In the genomic region with DNA sequence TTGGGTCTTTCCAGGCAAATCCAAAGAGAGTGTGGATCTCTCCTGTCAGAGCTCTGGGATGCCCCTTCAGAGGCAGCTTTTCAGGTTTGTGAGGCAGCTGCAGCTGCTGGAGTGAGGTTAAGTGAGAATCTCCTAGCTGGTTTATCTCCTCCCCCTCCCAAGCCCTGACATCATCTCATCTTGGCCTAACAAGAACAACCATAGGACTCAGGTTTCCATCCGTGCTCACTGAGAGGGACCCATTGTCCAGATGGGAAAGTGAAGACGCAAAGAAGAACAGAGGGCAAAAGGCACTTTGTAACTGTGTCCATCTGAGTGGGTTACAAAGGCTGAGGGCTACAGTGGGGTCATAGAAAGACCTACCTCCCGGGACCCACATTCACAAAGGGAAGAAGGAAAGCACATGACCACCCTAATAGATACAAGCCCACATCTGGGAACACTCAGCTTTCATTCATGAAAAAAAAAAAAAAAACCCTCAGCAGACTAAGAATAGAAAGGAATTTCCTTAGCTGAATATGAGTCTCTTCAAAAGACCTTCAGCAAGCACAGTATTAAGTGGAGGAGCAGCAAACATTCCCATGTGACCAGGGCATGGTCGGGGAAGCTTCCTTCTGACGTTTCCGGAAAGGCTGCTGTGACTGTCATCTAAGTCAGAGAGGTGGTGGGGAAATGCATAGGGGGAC, we compare ENCODE assay signal across 8 mouse cellular contexts. TPM values are rescaled to one million over a fixed set of nuclear protein-coding genes. Genes with fewer than 3 reads are reported as not detected.
DNase-seq lines count a peak whose midpoint lies in the region; ATAC-seq and TF ChIP-seq lines count a peak whose summit lies in the region.

No protein-coding gene starts in this region.

- H3K9me3 ChIP-seq in kidney, embryonic 15.5 days (replicated peaks): no peaks in the 10 kb centered on the region
- no peaks in the 10 kb centered on the region for H3K9me3 ChIP-seq in hindbrain, embryonic 14.5 days (ENCODE audit: control insufficient read depth, low read length)

- no peak overlapping the region for H3K9ac ChIP-seq in kidney, embryonic 15.5 days
- H3K9ac ChIP-seq in hindbrain, embryonic 14.5 days: no peak overlapping the region

- no peak overlapping the region for H3K4me2 ChIP-seq in kidney, embryonic 15.5 days
- no peak overlapping the region for H3K4me2 ChIP-seq in hindbrain, embryonic 14.5 days (replicated peaks)

- no peak for TF ChIP-seq POLR2A in embryonic fibroblast, embryonic 13.5 days (IDR thresholded peaks at IDR 0.05; ENCODE audit: low read depth, low read length)

- no peak for TF ChIP-seq CTCF in embryonic fibroblast, embryonic 13.5 days (IDR thresholded peaks at IDR 0.05; ENCODE audit: borderline replicate concordance, insufficient read depth, low read length)

- no peaks in the 10 kb centered on the region for H3K36me3 ChIP-seq in kidney, embryonic 15.5 days
- no peaks in the 10 kb centered on the region for H3K36me3 ChIP-seq in hindbrain, embryonic 14.5 days (replicated peaks; ENCODE audit: control insufficient read depth, insufficient read depth)

- no peak overlapping the region for H3K4me3 ChIP-seq in embryonic fibroblast, embryonic 13.5 days (ENCODE audit: insufficient read depth, low read length)
- H3K4me3 ChIP-seq in kidney, embryonic 15.5 days (replicated peaks): no peak overlapping the region
- no peak overlapping the region for H3K4me3 ChIP-seq in hindbrain, embryonic 14.5 days (replicated peaks; ENCODE audit: low read length)

- 50% methylated on average over 6 of the region's 6 CpGs for WGBS in kidney, embryonic 15.5 days
- WGBS in hindbrain, embryonic 14.5 days: 58% methylated on average over 6 of the region's 6 CpGs

- H3K27me3 ChIP-seq in kidney, embryonic 15.5 days: no peaks in the 10 kb centered on the region
- H3K27me3 ChIP-seq in hindbrain, embryonic 14.5 days (ENCODE audit: control insufficient read depth, insufficient read depth, low read length): no peaks in the 10 kb centered on the region

- peaks cover 17% of the 10 kb centered on the region for H3K4me1 ChIP-seq in embryonic fibroblast, embryonic 13.5 days (ENCODE audit: control insufficient read depth, insufficient read depth, low read length)
- H3K4me1 ChIP-seq in kidney, embryonic 15.5 days: peaks cover 15% of the 10 kb centered on the region
- no peaks in the 10 kb centered on the region for H3K4me1 ChIP-seq in hindbrain, embryonic 14.5 days (replicated peaks; ENCODE audit: control insufficient read depth, insufficient read depth, low read length)

- H3K27ac ChIP-seq in embryonic fibroblast, embryonic 13.5 days (ENCODE audit: insufficient read depth, low read length): peak overlapping the region; percentile 93
- peak overlapping the region; percentile 71 for H3K27ac ChIP-seq in kidney, embryonic 15.5 days
- H3K27ac ChIP-seq in hindbrain, embryonic 14.5 days: no peak overlapping the region

- peak; percentile 19 for DNase-seq in heart, adult 8-10 months (ENCODE audit: low spot score)
- no peak for DNase-seq in heart, postnatal 14 days
- DNase-seq in mesoderm, embryonic 11.5 days (ENCODE audit: low read depth, low spot score): peak; percentile 52
- no peak for DNase-seq in layer of hippocampus, adult 9-10 months (ENCODE audit: low spot score)
- DNase-seq in hindbrain, embryonic 14.5 days (ENCODE audit: low spot score): no peak
- no peak for DNase-seq in retina, embryonic 14.5 days (ENCODE audit: low spot score)

- ATAC-seq in kidney, embryonic 15.5 days (replicated peaks; ENCODE audit: low FRiP score): peak; percentile 67; the same call in 1 of the 2 replicates
- no peak for ATAC-seq in hindbrain, embryonic 14.5 days (ENCODE audit: low FRiP score)

- intact Hi-C loops in heart, postnatal 14 days (cut with DNase I): no loop called here

RNA-seq across cellular contexts. Expression of a gene that starts 44.9 kb away (rescaled TPM):
- total RNA-seq in heart, adult 8-10 months (2022): under 1 TPM; 0.16 to 0.89 (median 0.20) TPM
- 1 to 10 TPM in 1 of 2 experiments, under 1 TPM in 1; 0.62 to 1.4 TPM for total RNA-seq in heart, postnatal 14 days (2021)
- 24.0 and 32.6 TPM in 2 replicates for polyA plus RNA-seq in embryonic fibroblast, embryonic 13.5 days (2011; ENCODE audit: insufficient read length, low read depth, missing spikeins)
- 43.0 and 43.9 TPM in 2 replicates for polyA plus RNA-seq in kidney, embryonic 15.5 days (2015; fragmentation: Nextera tagmentation; extraction: Ambion mirVana)
- polyA plus RNA-seq in hindbrain, embryonic 14.5 days (2014; fragmentation: Nextera tagmentation; extraction: Ambion mirVana): 10.0 and 11.7 TPM in 2 replicates

RNA-seq across cellular contexts. Expression of a gene that starts 45.0 kb away (rescaled TPM):
- total RNA-seq in heart, adult 8-10 months (2022): 10 to 100 TPM; 16.8 to 22.5 (median 20.7) TPM
- 10 to 100 TPM; 23.3 to 24.8 TPM for total RNA-seq in heart, postnatal 14 days (2021)
- polyA plus RNA-seq in embryonic fibroblast, embryonic 13.5 days (2011; ENCODE audit: insufficient read length, low read depth, missing spikeins): 33.1 and 35.1 TPM in 2 replicates
- 47.8 and 48.1 TPM in 2 replicates for polyA plus RNA-seq in kidney, embryonic 15.5 days (2015; fragmentation: Nextera tagmentation; extraction: Ambion mirVana)
- 80.6 and 86.8 TPM in 2 replicates for polyA plus RNA-seq in hindbrain, embryonic 14.5 days (2014; fragmentation: Nextera tagmentation; extraction: Ambion mirVana)

RNA-seq across cellular contexts. Expression of a gene that starts 45.2 kb away (rescaled TPM):
- 1 to 10 TPM in 3 of 4 experiments, under 1 TPM in 1; 0.75 to 1.9 (median 1.2) TPM for total RNA-seq in heart, adult 8-10 months (2022)
- total RNA-seq in heart, postnatal 14 days (2021): 1 to 10 TPM; 1.7 to 2.2 TPM
- 7.8 and 10.9 TPM in 2 replicates for polyA plus RNA-seq in embryonic fibroblast, embryonic 13.5 days (2011; ENCODE audit: insufficient read length, low read depth, missing spikeins)
- 5.6 and 6.2 TPM in 2 replicates for polyA plus RNA-seq in kidney, embryonic 15.5 days (2015; fragmentation: Nextera tagmentation; extraction: Ambion mirVana)
- polyA plus RNA-seq in hindbrain, embryonic 14.5 days (2014; fragmentation: Nextera tagmentation; extraction: Ambion mirVana): 13.2 and 13.3 TPM in 2 replicates

Comparison
In these comparisons a context has a peak if more than half of its experiments do, and no peak if none do; other contexts are left out.
1. DNase-seq: peak in heart, adult 8-10 months (single experiment) and mesoderm, embryonic 11.5 days (single experiment); none in heart, postnatal 14 days (0 of 2), layer of hippocampus, adult 9-10 months (single experiment), hindbrain, embryonic 14.5 days (single experiment) and retina, embryonic 14.5 days (single experiment).